Mouse (Mus musculus): Measurements from ENCODE around the gene Vps26c. TPM values are rescaled to one million over a fixed set of nuclear protein-coding genes. Genes with fewer than 3 reads are reported as not detected.

The Vps26c gene
- total RNA-seq (2021) = 10 to 100 TPM; 60.6 to 73.2 TPM
- long read RNA-seq, experiment 1, transcript Vps26c-201 (8 exons, 2,547 nt) = major isoform, 61 of 76 reads
- long read RNA-seq, experiment 1, partial matches to known transcripts = 9 of 76 reads
- long read RNA-seq, experiment 1, other reads (novel, unspliced or antisense) = 6 of 76 reads
- long read RNA-seq, experiment 2, transcript Vps26c-201 (8 exons, 2,547 nt) = major isoform, 30 of 33 reads
- long read RNA-seq, experiment 2, partial matches to known transcripts = 0 of 33 reads
- long read RNA-seq, experiment 2, other reads (novel, unspliced or antisense) = 3 of 33 reads

GRCm38 (mm10) chr16:94526344-94527151 lies at the start of gene Vps26c:
Gene Vps26c (minus strand): TSS chr16:94526830.
- DNase-seq = peak; percentile 98

- DNase-seq = no peak
Observed at GRCm38 (mm10) chr16:94575757-94576156, 49.1 kb upstream of the Vps26c start.

GRCm38 (mm10) chr16:94574718-94575094 lies 48.1 kb upstream of the Vps26c start:
- no peak for DNase-seq

- DNase-seq = no peak
Observed at GRCm38 (mm10) chr16:94574025-94574717, 47.5 kb upstream of the Vps26c start.

GRCm38 (mm10) chr16:94572422-94572821 lies 45.8 kb upstream of the Vps26c start:
- DNase-seq = no peak

GRCm38 (mm10) chr16:94571111-94571993 lies 44.7 kb upstream of the Vps26c start:
- DNase-seq = no peak

- peak; percentile 78 to 84 for DNase-seq
Observed at GRCm38 (mm10) chr16:94570361-94571041, 43.9 kb upstream of the Vps26c start.

GRCm38 (mm10) chr16:94569229-94570176 lies 42.9 kb upstream of the Vps26c start, which contains the start of gene Dyrk1a:
Gene Dyrk1a (plus strand): TSS chr16:94570010.
- peak; percentile 99 to 100 for DNase-seq

- peak; percentile 84 to 91 for DNase-seq
Observed at GRCm38 (mm10) chr16:94568335-94569228, 42.0 kb upstream of the Vps26c start.

- no peak for DNase-seq
Observed at GRCm38 (mm10) chr16:94567751-94568150, 41.1 kb upstream of the Vps26c start.

GRCm38 (mm10) chr16:94566834-94567585 lies 40.4 kb upstream of the Vps26c start:
- DNase-seq = peak in 1 of 2 experiments; percentile 31

- no peak for DNase-seq
Observed at GRCm38 (mm10) chr16:94566124-94566523, 39.5 kb upstream of the Vps26c start.

- DNase-seq = no peak
Observed at GRCm38 (mm10) chr16:94560618-94561017, 34.0 kb upstream of the Vps26c start.

- DNase-seq = no peak
Observed at GRCm38 (mm10) chr16:94559782-94560181, 33.2 kb upstream of the Vps26c start.

GRCm38 (mm10) chr16:94559282-94559681 lies 32.7 kb upstream of the Vps26c start:
- DNase-seq = peak in 1 of 2 experiments; percentile 15

- peak in 1 of 2 experiments; percentile 38 for DNase-seq
Observed at GRCm38 (mm10) chr16:94556228-94556627, 29.6 kb upstream of the Vps26c start.

- no peak for DNase-seq
Observed at GRCm38 (mm10) chr16:94555346-94555745, 28.7 kb upstream of the Vps26c start.

GRCm38 (mm10) chr16:94551934-94552333 lies 25.3 kb upstream of the Vps26c start:
- DNase-seq = no peak

Data from adrenal gland, postnatal 36 days (tissue).